Mouse (Mus musculus) CD4-positive, CD25-positive, alpha-beta regulatory T cell, adult 4 months (primary cell): Measurements from ENCODE around the gene Gm28551. TPM values are rescaled to one million over a fixed set of nuclear protein-coding genes. Genes with fewer than 3 reads are reported as not detected.

Experiments
- polyA plus RNA-seq, 2 experiments: library from polyadenylated mRNA; unstranded; fragments of 100-300 nt; shearing (Covaris generic); gene quantifications; one replicate each; pipeline ENCODE4 v1.2.1; 2017

The Gm28551 gene
- polyA plus RNA-seq, 2 experiments from 2014 or later = 0.52 to 0.98 TPM

Other genes with a start within 250 kb of the Gm28551 start
- not detected for gene 1700019A02Rik, start 165.0 kb downstream of the Gm28551 start, polyA plus RNA-seq
- 10 to 100 TPM; 31.7 to 34.9 TPM for gene Pms1, start 55.6 kb downstream of the Gm28551 start, polyA plus RNA-seq
- gene Ormdl1, start 55.6 kb downstream of the Gm28551 start, polyA plus RNA-seq = 10 to 100 TPM; 64.5 to 73.5 TPM
- gene Gm28778, start 55.6 kb downstream of the Gm28551 start, polyA plus RNA-seq = 1 to 10 TPM in 1 of 2 experiments, not detected in 1; 6.5 TPM
- 10 to 100 TPM; 18.2 to 18.9 TPM for gene Osgepl1, start 39.0 kb downstream of the Gm28551 start, polyA plus RNA-seq
- 10 to 100 TPM in 1 of 2 experiments, 1 to 10 TPM in 1; 8.9 to 11.2 TPM for gene Asdurf, start within 50 bp of the Gm28551 start, polyA plus RNA-seq
- 10 to 100 TPM; 52.6 to 54.6 TPM for gene Asnsd1, start 85 bp upstream of the Gm28551 start, polyA plus RNA-seq